Mouse (Mus musculus) yolk sac, embryonic 10.5 days (tissue): ENCODE results near the gene Edaradd.

Experiments
- DNase-seq: peaks from one replicate; pipeline ENCODE4 v3.0.0-alpha.2; 2017; ENCODE audit warnings: low spot score

Gene Edaradd

DNA sequence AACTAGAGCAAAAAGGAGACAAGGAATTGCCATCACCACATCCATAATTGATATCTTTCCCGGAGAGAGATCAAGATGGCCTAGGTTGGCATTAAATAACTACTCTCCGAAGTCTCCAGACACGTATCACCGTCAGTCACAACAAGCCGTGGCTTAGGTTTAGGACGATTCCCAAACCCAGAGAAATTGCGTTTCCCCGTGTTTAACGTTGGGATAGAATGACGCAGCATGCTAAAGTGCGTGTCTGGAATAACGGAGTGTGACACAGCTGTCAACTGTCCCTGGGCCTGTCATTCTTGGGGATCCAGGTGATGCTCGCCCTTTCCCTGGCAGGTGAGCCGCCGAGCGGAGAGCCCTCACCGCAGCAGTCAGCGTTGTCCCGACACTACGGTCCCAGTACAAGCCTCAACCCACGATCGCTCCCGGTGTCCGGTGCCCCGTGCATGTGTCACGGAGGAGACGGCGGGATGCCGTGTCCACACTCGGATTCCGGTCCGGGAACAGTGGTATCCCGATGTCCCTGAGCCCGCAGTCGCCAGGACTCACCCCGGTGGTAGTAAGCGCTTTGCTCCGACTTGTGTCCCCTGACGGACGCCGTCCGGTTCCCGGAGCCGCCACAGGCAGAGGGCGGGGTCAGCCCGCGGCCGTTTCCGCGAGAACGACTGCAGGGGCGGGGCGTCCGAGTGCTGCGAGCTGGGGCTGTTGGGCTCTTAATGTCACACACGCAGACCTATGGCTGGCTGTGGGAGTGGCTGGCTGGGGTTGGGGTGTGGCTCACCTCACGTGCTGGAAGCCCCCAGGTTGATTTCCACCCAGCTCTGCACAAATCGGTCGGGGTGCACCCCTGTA, 59.1 kb downstream of the Edaradd start:
- peak; percentile 94 for DNase-seq

DNA sequence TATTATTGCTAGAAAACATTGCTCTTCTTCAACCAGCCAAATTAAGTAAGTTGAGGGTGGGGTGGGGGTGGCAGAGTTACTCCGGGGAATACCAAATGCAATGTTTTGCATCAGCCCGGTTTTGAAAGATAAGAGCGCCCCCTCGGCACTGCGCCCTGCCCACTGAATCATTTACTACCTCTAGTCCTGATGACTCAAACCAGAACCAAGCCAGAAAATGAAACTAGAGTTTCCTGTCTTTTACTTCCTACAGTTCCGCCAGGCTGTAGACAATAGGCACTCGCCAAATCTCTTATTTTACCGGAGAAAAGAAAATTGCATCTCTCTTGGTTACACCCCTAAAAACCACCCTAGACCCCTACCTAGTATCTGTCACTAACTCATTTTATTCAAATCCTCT, 59.8 kb downstream of the Edaradd start:
- peak; percentile 42 for DNase-seq

DNA sequence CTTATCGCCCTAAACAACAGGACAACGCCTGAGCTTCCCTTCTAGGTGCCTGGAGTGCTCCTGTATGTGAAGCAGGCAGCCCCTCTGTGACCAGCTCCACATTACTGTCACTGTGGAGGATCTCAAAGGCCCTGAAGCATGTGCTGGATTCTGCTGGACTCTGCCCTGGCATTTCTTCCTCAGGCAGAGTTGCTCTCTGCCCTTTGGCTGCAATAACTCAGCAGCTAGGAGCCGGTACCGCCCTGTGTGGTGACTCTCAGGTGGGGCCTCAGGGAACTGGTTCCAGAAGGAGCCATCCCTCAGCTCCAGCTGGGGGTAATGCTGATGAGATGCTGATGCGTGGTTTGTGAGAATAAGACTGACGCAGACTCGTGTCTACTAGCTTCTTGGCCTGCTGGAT, 63.5 kb downstream of the Edaradd start:
- peak; percentile 61 for DNase-seq

DNA sequence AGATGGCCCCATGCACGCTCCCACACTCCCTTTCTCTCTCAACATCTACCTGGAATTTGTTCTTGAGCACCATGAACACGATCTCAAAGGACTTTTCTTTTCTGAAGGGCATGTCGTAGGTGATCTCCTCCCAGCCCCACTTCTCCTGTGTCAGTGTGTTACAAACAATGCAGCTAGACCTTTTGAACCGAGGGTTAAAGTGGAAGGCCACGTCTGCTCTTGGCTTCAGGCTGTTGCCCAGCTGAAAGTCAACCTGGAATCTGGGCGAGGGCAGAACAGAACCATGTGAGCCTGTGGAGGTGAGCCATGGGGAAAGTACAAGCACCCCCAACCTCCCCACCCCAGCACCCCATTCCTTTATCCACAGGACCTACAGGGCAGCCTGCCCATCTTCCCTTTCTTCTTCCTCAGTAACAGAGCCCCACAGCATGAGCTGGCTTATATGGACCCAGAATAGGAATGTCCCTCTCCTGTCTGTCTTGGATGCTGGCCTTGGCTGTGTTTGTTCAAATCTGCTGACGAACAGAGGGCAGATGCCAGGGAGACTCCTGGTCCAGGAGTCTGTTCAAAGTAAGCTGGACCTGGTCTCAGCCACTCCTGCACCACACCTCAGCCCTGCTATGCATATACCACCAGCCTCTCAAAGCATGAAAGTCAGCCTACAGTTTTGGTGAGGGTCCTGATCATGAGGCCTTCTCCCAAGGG, 65.4 kb downstream of the Edaradd start:
- DNase-seq, result no peak

DNA sequence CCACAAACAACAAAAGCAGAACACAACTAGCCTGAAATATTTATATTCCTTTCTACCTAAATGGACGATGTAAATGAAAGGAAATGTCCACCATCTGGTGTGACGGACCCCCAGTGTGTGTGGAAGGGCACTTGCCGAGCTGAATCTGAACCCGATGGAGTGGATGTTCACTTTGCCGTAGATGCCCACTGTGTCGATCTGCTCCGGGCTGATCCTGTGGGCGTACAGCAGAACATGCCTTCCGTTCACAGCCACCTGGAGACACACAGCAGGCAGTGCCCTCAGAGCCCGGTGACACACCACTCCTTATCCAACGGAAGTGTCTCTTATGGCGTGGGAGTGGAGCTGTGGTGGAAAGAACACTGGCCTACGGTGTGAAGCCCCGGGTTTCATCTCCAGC, 67.1 kb downstream of the Edaradd start:
- DNase-seq, result no peak

DNA sequence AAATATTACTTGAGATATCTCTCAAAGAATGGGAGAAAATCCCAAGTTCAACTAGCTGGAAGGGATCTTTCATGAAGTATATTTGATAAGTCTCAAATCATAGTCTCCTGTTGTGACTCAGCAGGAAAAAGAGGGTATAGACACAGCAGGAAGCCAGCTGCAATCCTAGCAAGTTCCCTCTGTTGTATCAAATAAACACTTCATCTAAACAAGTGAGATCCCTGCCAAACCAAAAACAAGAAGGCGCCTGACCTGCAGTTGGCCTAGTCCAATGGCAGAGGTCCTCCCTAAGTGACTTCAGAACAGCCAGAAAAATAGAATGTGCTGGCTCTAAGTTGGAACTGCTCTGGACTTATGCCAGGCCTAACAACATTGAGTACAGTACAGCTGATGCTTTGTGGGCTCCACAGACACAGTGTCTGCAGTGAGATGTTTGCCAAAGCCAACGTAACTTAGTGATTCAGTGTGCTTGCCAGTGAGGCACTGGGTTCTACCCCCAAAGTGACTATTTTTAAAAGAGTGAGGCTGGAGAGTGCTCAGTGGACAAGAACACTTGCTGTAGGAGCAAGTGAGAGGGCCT, 78.1 kb downstream of the Edaradd start:
- no peak for DNase-seq

DNA sequence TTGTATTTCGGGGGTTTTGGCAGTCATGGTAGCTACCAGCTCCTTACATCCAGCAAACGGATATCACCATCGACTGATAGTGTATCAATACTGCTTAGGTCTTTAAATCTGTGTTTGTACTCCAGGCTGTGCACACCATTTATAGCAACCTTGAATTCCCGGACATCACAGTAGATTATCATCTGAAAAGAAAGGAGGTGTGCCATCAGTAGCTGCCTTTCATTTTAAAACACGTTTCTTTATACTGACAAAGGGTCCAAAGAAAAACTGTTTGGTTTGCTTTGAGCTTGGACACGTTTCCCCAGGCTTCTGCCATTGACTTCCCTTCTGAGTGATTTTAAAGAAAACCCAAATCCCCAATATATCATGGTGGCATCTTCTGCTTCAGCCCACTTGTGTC, 79.4 kb downstream of the Edaradd start:
- no peak for DNase-seq

DNA sequence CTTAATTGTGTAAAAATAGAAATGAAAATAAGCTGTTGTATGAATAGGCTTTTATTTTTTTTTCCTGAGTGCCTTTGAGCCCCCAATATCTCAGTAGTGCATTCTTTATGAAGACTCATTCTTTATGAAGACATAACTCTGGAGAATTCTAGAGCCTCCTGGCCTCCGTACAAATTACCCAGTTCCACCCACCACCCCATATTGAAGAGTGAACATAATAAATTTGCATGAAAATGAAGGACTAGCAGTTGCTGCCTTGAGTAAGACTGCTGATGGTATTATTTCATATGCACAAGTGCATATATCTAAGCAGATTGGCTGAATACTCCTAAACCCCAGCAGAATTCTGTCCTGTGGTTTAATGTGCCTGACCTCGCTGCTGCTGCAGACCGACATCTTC, 80.7 kb downstream of the Edaradd start:
- DNase-seq, result no peak

DNA sequence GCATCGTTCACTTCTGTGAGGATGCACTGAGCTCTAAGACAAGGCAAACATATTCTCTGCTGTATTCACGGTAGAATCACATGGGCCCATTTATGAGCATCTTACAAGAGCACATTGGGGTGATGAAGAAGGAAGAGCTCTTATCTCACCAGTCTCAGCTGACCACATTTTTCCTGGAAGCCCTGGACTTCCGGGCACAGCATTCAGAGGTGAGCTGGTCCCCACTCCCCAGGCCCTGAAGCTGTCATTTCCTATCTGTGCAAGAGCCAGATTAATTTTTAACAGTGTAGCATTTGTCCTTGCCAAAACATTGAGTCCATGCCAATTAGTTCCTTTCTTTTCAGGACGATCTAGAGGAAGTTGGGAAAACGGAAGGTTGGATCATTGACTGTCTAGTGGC, 86.4 kb downstream of the Edaradd start:
- peak; percentile 32 for DNase-seq

DNA sequence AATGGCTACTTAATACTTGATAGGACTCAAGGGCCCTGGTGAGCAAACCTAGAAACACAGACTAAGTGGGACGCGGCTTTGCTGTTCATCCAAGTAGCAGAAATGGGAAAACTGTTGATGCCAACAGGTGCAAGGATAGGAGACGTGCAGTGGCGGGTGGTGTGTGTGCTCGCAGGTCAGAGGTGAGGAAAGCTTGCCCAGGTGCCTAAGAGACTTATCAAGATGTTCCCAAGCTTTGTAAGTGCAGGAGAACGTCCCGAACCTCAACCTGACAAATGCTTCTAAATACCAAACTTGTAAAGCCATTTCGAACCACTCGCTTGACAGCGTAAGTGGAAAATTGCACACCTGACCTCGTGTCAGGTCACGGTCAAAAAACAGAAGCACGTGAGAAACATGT, 91.7 kb downstream of the Edaradd start:
- DNase-seq, result no peak
